Mouse (Mus musculus) c-Kit-negative CD71-positive TER-119-positive erythroid progenitor cells, embryonic 14.5 days (primary cell): ENCODE data around the gene Zfp512b.
A peak's percentile ranks its signal among the peaks of the same experiment; 100 is the strongest.

Experiments
- DNase-seq: peaks from one replicate; pipeline ENCODE4 v3.0.0-alpha.2; 2013; ENCODE audit warnings: low read depth, low spot score

Gene Zfp512b

DNA sequence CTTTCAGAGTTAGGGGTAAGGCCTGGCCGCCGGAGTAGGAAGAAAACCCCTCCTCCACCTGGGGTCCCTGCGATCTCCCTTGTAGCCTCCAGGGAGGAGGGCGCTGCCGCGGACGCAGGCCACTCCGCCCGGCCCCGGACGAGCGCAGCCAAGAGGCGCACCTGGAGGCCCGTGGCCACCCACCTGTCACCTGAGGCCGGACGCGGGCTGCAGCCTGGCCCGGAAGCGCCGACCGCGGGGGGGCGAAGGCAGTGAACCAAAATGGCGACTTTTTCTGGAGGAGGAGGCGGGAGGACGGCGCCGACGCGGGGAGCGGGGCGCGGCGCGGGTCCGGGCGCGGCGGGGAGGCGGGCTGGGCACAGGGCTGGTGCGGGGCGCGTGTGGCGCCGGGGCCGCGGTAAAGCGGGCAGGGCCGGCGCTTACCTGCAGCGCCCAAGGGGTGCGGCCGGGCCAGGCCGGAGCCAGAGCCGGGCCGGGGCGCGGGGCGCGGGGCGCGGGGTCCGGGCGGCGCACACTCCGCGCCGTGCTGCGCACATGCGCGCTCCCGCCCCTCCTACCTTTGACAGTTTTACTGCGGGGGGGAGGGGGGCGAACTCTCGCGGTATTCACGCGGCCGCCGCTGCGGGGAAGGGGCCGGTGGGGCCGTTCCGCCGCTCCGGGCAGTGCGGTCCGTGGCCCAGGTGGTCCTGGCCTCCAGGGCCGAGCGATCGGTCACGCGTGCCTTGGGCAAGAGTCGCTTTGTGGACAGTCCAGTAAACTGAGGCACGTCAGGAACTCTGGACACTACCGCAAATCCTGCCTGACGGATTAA lies at the start of gene Zfp512b:
Gene Zfp512b, minus strand, starts transcription at position 573 of the 811 bp plus-strand sequence.
- DNase-seq, result no peak

DNA sequence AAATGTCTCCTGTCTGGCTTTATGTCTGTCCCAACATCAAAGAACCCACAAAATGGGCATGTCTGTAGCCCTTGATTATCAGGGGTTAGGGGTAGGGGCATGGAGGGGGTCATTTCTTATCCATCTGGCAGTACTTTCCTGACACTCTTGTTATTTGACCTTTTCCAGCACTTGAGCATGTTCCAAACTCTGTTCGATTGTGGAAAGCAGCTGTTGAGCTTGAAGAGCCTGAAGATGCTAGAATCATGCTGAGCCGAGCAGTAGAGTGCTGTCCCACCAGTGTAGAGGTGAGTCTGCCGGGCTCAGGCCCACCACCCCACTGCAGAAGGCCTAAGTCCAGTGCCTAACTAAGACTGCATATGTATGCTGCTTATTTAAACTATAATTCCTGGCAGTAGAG lies 43.3 kb upstream of the Zfp512b start:
- DNase-seq, result no peak

DNA sequence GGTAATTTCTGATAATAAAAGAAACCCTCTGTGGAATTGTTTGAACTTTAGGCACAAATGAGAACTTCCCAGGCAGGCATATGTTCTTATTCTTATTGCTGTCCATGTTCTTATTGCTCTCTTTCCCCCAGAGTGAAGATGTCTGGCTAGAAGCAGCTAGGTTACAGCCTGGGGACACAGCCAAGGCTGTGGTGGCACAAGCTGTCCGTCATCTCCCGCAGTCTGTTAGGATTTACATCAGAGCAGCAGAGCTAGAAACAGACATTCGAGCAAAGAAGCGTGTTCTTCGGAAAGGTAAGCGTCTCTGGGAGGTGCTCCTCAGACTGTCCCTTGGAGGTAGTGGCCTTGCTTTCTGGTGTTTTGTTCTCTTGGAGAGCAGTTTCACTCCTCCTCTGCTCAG lies 40.0 kb upstream of the Zfp512b start:
- DNase-seq, result no peak

DNA sequence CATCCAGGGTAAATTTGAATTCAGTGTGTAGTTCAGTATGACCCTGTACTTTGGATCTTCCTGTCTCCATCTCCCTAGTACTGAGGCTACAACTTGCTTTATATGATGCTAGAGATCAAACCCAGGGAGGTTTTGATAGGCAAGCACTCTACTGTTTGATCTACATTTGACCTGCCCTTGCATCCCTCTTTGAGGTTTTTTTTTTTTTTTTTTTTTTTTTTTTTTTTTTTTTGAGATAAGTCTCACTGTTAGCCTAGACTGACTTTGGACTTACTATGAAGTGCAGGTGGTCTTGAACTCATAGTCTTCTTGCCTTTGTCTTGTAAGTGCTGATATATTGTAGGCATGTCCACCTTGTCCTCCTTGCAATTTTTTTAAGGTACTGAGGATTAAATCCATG lies 35.9 kb upstream of the Zfp512b start:
- no peak for DNase-seq

DNA sequence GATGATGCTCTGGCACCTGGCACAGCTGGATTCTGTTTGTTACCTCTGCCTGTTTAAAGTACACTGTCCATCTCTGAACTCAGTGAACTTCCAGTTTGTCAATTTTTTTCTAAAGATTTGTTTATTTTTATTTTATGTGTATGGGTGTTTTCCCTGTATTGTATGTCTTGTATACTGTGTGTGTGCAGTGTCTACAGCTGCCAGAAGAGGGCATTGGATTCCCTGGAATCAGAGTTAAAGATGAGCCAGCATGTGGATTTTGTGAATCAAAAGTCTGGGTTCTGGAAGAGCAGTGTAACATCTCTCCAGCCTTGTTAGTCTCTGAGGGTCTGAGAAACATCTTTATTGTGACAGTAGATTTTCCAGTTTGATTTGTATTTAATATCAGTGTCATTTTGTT lies 30.8 kb upstream of the Zfp512b start:
- no peak for DNase-seq

DNA sequence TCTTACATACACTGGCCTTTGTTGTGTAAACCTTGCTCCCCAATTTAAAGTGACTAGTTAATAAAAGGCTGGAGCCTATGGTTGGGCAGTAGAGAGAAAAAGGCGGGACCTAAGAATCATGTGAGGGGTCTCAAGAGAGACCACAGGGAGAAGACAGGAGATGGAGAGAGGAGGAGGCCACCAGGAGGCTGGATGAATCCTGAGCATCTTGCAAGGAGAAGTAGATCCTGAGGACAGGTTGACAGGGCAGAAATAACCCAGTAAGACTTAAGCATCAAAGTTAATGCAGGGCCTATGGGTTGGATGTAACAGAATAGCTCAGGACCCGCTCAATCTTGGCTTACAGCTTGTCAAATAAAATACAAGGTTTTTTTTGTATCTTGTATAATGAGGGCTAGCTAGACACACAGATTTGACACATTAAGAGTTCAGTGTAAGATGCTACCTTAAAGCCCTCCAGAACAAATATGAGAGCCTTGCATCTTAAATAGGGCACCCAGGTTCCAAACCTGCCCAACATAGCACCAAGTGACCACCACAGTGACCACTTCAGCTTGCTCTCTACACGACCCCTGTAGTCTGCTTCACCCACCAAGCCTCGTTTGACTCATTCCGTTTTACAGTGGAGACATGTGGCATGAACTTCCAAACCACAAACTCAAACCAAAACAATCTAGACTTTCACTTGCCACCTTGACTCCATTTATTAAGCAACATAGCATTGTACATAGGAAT lies 26.3 kb upstream of the Zfp512b start:
- no peak for DNase-seq

DNA sequence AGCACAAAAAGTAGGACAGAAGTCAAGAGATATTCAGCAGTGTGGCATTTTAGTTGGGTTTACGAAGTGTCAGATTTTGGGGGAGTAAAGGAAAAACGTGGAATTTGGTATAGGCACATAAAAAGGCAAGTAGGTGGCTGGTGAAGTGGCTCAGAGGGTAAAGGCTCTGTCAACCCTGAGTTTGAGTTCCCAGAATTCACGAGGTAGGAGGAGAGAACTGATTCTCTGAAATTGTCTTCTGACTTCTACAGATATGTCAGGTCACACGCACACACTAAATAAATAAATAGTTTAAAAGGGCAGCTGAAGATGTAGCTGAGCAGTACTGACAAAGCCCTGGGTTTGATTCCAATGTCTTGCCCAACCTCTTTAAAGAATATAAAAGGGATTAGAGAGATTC lies 9.8 kb upstream of the Zfp512b start:
- no peak for DNase-seq

DNA sequence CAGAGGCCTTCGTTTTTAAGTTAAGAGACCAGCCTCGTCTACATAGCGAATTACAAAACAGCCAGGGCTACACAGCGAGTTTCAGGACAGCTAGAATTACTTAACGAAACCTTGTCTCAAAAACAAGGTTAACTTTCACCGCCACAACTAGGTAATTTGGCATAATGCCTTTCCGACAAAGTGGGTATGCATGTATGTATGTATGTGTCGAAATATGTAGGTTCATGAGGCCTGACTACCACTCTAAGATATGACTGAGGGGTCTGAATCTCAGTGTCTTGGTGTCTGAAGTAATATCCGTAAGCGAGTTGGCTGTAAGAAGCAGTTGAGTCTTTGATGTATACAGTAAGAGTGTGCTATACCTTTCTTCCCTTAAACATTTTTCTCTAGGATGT lies 9.1 kb upstream of the Zfp512b start:
- no peak for DNase-seq

DNA sequence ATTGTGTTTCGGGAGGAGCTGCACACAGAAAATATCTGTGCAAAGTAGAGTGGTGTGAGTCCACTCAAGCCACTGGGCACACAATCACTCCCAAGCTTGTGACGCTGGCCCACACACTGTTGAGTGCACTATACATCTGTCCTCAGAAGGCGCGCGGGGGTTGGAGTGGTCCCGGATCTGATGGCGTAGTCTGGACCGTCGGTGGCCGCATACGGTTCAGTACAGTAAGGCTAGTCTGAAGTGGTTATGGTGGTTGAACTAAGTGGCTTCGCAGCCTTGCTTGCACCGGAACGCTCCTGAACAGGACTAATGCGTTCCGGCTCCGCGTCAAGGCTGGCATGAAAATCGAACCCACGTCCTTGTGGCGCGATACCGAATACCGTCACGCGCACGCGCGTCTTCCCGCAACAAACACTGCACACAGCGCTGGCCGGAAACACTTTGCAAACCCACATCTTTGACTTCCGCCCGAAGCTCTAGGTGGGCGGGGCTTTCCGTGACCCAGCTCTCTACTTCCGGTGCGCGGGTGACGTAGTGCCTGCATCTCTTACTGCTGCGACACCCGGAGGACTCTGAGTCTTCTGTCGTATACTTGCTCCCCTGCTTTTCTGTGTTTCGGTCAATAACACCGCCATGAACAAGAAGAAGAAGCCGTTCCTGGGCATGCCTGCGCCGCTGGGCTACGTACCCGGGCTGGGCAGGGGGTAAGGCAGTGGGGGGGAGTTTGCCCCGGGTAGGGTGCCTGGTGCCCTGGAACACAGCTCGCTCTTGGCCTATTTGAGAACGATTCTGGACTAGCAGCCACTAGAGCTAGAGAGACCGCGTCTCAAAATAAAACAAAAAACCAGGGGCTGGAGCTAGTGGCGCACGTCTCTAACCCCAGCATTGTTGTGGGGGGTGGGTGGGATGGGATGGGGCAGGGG lies 8.5 kb upstream of the Zfp512b start:
- peak; percentile 92 for DNase-seq

DNA sequence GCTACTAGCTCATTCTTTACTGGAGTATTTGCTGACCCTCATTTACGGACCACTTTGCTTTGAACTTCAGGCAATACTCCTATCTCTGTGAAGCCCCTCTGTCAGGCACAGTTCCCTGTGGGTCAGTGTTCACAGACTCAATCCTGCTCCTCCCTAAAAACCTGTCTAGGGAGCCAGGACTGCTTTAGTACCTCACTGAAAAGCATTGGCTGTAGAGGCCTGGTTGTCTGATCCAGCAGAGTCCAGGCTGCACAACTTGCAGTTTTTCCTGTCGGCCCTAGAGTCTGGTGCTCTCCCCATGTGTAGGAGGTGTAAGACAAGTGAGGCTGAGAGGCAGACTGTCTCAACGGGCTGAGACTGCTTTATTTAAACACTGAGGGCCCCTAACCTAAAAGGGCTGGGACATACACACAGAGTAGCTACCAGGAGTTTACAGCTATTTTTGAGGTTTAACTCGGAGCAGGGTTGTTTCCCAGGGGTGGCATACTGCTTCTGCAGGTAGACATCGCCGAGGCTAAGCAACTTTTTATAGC lies 7.7 kb upstream of the Zfp512b start:
- DNase-seq, result no peak

DNA sequence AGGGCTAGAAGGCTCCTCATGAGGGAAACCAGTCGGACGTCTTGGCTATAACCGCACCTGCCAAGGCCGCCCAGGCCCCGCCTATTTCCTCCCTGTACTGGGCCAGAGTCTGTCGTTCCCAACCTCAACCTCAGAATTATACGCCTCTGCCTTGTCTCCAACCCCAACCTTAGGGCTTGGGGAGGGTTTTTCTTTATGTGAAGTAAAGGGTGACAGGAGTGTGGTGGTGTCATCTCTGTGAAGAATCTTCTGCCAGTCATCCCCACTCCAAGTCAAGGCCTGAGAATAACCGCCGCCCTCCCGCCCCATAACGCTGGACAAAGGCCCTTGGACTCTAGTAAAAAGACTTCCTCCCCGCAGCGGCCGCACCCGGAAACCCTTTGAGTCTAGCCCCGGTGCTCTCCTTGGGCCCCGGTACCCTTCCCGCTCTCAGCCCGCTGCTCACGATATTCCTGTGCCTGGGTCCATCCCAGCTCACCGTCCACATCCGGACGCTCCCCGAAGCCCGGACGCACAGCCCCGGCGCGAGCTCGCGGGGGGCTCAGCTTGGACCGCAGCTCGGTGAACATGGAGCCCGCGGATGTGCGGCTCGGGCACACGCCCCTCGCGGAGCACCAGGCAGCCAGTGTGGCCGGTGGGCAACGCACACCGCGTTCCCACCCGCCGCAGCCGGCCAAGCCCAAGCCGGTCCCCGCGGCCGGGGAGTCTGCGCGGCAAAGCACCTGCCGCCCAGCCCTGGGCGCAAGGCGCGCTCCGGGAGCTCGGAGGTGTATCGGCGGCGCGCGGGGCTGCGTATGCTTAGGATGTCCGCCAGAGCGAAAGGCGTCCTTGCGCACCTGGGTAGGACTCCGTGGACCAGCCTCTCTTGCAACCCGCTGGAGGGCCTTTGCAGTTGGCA lies 6.1 kb upstream of the Zfp512b start, which contains the start of gene Samd10:
Gene Samd10, minus strand, starts transcription at position 759 of the 898 bp plus-strand sequence.
- DNase-seq, result no peak

DNA sequence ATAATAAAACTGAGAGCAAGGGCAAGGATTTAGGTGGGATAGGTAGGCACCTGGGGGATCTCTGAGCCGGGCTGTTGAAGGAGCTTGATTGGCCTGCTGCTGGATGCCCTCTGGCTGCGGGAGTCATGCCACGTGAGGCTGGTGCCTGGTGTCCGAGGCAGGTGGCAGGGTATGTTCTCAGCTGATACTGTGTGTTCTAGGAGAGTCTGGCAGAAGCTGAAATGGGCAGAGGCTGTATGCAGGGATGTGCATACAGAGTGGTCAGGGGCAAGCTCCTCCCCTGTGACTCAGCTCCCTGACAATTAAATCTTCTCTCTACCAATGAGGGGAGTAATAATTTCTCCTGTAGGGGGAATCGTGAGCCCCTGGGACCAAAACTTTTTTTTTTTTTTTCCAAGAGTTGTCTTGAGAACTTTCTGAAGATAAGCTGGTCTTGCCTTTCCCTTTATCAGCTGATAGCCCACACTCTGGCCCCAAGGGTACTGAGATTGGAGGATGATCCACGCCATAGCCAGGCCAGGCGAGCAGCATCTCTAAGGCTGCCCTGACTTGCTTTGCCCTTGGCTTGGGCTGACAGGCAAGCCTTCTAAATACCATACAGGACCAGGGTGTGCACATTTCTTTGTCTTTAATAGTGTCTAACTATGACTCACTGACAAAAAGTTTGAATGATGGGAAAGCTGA lies 4.9 kb upstream of the Zfp512b start:
- no peak for DNase-seq

DNA sequence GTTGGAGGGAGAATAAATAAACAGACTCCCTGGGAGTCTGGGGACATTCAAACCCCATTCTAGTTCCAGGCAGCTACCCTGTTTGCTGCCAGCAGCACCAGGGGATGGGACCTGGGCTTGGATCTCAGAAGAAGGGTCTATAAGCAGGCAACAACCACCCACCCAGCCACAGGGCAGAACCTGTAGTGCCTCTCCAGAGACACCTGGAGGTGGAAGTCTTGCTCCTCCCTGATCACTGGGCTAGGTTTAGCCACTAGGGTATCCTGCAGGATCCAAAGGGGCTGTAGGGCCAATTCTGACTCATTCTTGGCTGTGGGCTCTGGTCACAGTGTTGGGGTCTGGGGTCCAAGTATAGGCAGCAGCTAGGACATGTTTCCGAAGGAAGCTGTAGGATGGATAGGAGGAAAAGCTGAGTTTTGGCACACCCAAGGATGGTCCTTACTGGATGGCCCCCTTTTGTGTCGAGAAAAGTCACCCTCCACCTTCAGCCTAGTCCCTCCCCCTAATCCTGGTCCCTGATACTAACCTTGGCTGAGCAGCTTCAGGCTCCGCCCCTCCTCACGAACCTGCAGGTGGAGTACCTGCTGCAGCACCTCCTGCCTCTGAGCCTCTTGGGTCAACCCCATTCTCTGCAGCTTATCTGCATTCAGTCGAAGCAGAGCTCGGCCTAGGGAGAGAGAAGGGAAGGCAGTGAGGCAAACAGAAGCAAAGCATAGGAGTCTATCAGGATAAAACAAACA lies 3.8 kb upstream of the Zfp512b start:
- DNase-seq, result no peak

DNA sequence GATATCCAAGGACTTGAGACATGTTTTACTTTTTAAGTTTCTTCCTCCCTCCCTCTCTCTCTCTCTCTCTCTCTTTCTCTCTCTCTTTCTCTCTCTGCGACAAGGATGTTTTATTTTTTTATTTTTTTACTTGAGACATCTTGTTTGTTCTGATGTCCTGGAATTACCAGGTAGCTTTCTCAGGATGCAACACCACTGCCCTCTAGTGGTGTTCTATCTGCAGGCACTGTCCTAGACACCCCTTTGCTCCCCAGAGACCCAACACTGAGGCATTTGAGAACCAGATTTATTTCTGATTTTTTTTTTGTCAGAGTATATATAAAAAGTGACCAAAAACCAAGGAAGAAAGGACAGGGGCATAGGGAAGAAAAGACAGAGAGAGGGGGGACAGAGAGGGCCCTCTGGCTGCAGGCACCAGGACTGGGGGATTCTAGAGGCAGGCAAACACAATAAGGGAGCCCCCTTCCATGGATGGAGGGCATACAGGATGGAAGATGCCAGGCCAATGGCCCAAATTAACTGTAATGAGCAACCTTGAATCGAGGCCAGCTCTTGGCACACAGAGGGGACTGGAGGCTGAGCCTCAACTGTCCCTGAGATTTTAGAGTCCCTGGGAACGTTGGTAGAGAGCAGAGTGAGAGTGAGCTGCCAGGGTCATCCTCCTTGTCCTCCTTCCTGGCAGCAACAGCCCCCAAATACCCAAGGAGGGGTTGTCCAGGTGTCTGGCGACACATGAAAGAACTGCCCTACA lies 2.5 kb upstream of the Zfp512b start:
- no peak for DNase-seq

DNA sequence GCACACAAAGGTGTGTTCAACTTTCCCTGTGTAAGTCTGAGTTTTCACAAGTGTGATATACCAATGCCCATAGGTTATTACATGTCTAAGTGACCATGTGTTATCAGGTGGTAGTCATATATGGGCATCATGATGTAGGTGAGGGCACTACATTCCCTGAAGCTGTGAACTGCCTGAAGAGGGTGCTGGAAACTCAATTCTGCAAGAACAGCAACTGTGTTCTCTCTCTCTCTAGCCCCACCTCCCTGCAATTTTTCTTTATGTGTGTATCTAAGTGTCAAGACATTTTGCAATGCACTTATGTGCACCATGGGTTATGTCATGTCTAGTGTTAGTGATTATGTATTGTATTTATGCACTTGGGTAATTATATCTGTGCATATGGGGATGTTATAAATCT lies 1.3 kb upstream of the Zfp512b start:
- no peak for DNase-seq

DNA sequence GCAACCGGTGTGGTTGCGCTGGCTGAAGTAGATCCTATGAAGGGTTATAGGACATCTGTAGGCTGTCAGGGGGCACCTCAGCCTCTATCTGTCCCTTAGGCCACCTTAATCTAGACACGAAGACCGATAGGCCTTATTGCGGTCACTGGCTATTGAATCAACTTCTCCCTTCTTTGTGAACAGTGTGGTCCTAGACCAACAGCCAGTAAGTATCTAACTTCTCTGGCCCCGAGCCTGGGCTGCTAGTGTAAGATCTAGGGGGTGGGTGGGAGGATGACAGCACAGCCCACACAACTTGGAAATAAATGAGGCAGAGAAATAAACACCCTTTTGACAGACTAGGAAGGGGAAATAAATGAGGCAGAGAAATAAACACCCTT lies 429 bp upstream of the Zfp512b start:
- DNase-seq, result no peak

DNA sequence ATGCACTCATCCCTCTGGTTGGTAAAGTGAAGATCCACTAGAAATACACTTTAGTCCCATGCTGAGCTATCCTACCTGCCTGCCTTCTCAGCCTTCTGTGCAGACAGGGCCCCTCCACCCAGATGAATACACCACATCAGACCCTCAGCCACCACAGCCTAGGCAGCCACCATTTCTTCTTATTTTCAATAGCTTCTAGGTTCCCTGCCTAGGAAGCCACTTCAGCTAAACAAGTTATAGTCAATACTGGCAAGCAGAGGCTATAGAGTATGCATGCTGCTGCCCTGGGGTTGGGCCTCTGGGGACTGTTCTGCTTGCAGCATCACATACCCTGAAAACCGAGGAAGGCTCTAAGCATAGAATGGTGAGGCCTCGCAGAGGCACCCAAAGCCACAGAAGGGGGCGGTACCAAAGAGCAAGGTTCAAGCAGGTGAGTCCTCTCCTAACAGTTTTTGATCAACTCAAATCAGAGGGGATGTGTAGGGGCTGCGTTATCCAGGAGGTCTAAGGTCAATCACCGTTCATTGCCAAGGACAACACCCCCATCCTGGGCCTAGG lies 996 bp downstream of the Zfp512b start, which contains the start of gene Prpf6:
Gene Prpf6, plus strand, starts transcription at position 341 of the 558 bp plus-strand sequence.
- DNase-seq, result no peak

DNA sequence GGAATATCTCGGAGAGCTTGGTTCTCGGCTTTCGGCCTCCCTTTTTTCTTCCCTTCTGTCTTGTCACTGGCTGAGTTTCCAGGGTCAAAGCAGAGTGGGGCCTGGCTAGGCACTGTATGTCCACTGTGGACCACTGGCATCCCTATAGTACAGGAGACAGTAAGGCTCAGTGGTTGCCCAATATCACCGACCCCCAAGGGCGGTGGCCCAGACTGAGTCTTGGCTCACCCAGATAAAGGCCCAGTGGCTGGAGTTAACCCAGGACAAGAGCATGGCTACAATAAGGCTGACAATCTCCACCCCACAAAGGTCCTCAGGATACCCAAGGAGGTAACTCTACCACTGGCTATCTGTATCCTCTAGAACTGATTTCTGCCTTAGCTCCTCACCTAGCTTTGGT lies 2.1 kb downstream of the Zfp512b start:
- no peak for DNase-seq
